Mouse (Mus musculus): ENCODE measurements at regions not wholly inside any gene's neighbourhood (a gene's known extent, or its start where the extent isn't known, plus 50 kb on each side); places are given as distances from the start of the nearest gene placed in this dataset.

DNA sequence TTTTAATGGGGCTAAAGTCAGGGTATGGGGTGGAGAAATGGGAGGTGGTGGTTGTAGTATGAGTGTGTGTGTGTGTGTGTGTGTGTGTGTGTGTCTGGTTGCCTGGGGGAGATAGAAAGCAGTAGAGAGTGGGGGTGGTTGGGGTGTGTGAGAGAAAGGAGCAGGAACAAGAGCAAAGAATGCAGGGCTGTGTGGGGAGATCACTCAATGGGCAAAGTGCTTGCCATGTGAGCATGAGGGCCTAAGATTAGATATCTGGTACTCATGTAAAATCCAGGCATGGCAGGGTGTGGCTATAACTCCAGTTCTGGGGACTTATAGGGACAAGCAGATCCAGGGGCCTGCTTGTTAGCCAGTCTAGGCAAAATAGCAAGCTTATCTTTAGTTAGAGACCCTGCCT is 161.7 kb downstream of the Wdr20rt start:
- DNase-seq (ENCODE audit: low spot score in 2 of 2): no peak

DNA sequence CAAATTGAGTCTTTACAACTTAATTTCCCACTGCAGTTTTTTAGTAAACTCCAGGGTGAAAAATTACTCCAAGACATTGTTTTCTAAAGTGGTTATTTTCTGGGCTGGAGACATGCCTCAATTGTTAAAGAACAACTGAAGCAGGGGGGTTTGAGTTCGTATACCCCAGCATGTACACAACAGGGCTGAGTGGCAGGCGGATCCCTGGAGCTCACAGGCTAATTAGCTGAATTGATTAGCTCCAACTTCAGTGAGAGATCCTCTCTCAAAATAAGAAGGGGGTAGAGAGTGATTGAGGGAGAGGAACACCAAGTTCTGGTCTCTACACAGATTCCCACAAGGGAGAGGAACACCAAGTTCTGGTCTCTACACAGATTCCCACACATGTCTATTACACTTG is 164.2 kb downstream of the Wdr20rt start:
- no peak for TF ChIP-seq CTCF (conservative IDR thresholded peaks at IDR 0.05)
- no peak overlapping the region for H3K4me3 ChIP-seq
- DNase-seq (ENCODE audit: low spot score in 2 of 2): no peak
- no peak overlapping the region for H3K27ac ChIP-seq

More for the DNA sequence above, 161.7 kb downstream of the Wdr20rt start:
- no peak for TF ChIP-seq CTCF (conservative IDR thresholded peaks at IDR 0.05)
- Histone ChIP-seq H3K27ac (no peak overlapping the region), H3K4me3 (no peak overlapping the region)

GRCm38 (mm10) chr12:65390330-65390729 is 165.0 kb downstream of the Wdr20rt start:
- Histone ChIP-seq H3K4me3 (no peak overlapping the region), H3K27ac (no peak overlapping the region)
- peak in 1 of 2 experiments; percentile 48 for DNase-seq (ENCODE audit: low spot score in 2 of 2)
- no peak for TF ChIP-seq CTCF (conservative IDR thresholded peaks at IDR 0.05)

- peak; percentile 89 for TF ChIP-seq CTCF (conservative IDR thresholded peaks at IDR 0.05)
- DNase-seq (ENCODE audit: low spot score in 2 of 2): peak; percentile 55 to 60
- Histone ChIP-seq H3K27ac (no peak overlapping the region), H3K4me3 (no peak overlapping the region)
Measured at GRCm38 (mm10) chr12:65401728-65402419, 176.6 kb downstream of the Wdr20rt start.

DNA sequence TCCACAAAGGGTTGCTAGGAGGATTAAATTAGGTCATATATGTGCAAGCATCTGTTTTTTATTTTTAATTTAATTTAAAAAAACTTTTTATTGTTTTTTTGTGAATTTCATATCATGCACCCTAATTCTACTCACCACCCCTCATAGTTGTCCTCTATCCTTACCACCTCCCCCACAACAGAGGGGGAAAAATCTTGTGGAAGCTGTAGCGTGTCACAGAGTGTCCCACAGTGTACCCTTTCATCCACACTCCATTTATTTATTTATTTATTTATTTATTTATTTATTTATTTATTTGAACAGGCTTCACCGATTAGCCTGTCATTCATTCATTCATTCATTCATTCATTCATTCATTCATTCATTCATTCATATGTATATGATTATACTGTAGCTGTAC is 177.8 kb downstream of the Wdr20rt start:
- no peak overlapping the region for H3K27ac ChIP-seq
- no peak for DNase-seq (ENCODE audit: low spot score in 2 of 2)
- no peak for TF ChIP-seq CTCF (conservative IDR thresholded peaks at IDR 0.05)
- H3K4me3 ChIP-seq: no peak overlapping the region

GRCm38 (mm10) chr12:65413034-65413700 is 187.8 kb downstream of the Wdr20rt start:
- Histone ChIP-seq H3K4me3 (no peak overlapping the region), H3K27ac (peak overlapping the region; percentile 43; the same call in 1 of the 2 replicates)
- no peak for TF ChIP-seq CTCF (conservative IDR thresholded peaks at IDR 0.05)
- no peak for DNase-seq (ENCODE audit: low spot score in 2 of 2)

- DNase-seq (ENCODE audit: low spot score in 2 of 2): peak; percentile 17 to 19
- TF ChIP-seq CTCF (conservative IDR thresholded peaks at IDR 0.05): no peak
- Histone ChIP-seq H3K27ac (0 out of 2 replicates have a peak overlapping the region, but pooled peaks have one; percentile 43), H3K4me3 (no peak overlapping the region)
Measured at GRCm38 (mm10) chr12:65414393-65414792, 189.1 kb downstream of the Wdr20rt start.

GRCm38 (mm10) chr12:65416909-65417308 is 191.6 kb downstream of the Wdr20rt start:
- TF ChIP-seq CTCF (conservative IDR thresholded peaks at IDR 0.05): no peak

GRCm38 (mm10) chr12:65420127-65420526 is 194.8 kb downstream of the Wdr20rt start:
- no peak for TF ChIP-seq CTCF (conservative IDR thresholded peaks at IDR 0.05)
- Histone ChIP-seq H3K4me3 (no peak overlapping the region), H3K27ac (no peak overlapping the region)
- DNase-seq (ENCODE audit: low spot score in 2 of 2): no peak

More at GRCm38 (mm10) chr12:65416909-65417308, 191.6 kb downstream of the Wdr20rt start:
- Histone ChIP-seq H3K27ac (no peak overlapping the region), H3K4me3 (no peak overlapping the region)
- no peak for DNase-seq (ENCODE audit: low spot score in 2 of 2)

DNA sequence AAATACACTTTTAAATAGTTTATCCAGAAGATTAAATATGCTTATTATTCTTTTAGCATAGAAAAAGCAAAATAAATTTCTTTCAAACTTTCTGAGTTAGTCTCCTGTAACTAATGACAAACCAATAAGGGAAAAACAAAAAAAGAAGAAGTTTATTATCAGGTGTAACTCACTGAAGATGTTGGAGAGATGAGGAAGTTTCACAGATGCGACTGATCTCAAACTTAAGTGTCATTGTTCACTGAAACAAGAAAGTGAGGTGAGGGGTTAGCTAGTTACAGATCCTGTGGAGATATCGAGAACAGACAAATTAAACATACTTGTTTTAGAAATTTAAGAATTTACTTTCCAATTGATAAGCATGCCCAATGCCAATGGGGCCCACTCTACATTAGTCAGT is 199.2 kb downstream of the Wdr20rt start:
- Histone ChIP-seq H3K27ac (no peak overlapping the region), H3K4me3 (no peak overlapping the region)
- no peak for TF ChIP-seq CTCF (conservative IDR thresholded peaks at IDR 0.05)
- DNase-seq (ENCODE audit: low spot score in 2 of 2): no peak

DNA sequence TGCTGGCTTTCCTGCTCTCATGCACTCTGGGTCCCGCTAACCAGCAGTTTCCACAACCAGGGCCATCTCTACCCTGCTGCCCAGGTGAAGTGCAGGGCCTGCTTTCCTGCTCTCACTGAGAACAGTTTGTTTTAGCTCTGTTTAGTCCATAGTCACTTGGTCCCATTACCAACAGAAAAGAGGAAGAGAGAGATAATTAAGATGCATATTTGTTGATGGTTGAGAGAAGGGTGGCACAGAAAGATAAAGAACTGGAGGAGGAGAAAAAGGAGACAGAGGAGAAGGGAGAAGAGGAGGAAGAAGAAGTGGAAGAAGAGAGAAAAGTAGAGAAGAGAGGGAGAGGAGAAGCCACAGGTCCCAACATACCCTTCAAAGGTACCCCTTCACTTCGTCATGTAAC is 200.1 kb downstream of the Wdr20rt start:
- no peak overlapping the region for H3K4me3 ChIP-seq
- no peak for DNase-seq (ENCODE audit: low spot score in 2 of 2)
- TF ChIP-seq CTCF (conservative IDR thresholded peaks at IDR 0.05): no peak
- H3K27ac ChIP-seq: no peak overlapping the region

DNA sequence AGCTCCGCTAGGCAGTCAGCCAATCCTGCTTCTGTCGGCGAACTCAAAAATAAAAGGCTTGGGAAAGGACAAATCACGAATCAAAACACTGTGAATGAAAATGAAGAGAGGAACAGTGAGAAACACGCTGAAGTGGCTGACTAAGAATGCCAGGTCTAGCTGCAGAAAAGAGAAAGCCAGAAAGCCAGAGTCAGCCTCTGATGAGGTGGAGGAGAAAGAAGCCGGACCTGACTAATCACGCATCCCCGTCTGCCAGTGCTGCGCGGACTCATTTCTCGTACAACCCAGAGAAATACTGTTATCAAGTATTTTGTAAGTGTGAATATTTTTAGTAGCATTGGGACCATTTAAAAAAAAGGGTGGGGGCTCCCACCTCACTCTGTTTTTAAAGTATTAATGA is 201.6 kb downstream of the Wdr20rt start:
- DNase-seq (ENCODE audit: low spot score in 2 of 2): no peak

DNA sequence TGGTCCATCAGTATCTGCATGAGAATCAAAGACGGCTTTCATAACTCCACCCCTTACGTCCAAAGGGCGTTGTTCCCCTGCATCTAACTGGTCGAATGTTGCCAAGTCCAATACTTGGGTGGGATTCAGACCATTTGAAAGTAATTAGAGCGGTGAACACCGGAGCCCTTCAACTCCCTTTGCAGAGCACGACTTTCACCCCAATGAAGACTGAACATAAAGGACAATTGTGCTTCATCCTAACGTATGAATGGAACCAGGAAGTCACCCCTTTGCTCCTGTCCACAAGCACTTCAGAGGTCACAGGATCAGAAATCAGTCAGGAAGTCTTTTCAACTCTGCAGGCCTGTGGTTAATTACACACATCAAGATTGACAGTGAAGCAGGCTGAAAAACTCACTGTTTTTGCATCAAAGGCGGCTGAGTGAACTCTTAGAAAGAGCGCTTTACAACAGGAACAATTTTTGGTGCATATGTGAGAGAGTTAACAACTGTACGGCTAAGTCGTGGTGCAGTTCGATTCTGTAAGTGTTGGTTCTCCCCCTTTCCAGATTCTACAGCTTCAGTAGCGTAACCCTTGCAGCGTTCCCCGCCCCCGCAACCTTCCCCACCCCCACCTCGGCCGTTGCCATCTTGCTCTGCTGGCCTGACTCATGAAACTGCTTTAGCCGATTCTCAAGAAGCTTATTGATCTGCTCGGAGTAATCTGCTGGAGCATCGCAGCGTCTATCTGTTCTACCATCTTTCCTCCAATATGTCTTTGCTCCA is 203.1 kb downstream of the Wdr20rt start:
- no peak for DNase-seq (ENCODE audit: low spot score in 2 of 2)
- no peak overlapping the region for H3K27ac ChIP-seq
- no peak for TF ChIP-seq CTCF (conservative IDR thresholded peaks at IDR 0.05)
- H3K4me3 ChIP-seq: no peak overlapping the region; the same call in 1 of the 2 replicates

More for the DNA sequence above, 201.6 kb downstream of the Wdr20rt start:
- peak overlapping the region; percentile 32; the same call in 1 of the 2 replicates for H3K4me3 ChIP-seq
- no peak for TF ChIP-seq CTCF (conservative IDR thresholded peaks at IDR 0.05)
- no peak overlapping the region for H3K27ac ChIP-seq
